Comparison of ENCODE assay signal across 8 mouse cellular contexts in genomic region chr7:75141919-75142700, GRCm38 (mm10).
DNase-seq lines count a peak whose midpoint lies in the region; ATAC-seq and TF ChIP-seq lines count a peak whose summit lies in the region.

No protein-coding gene starts in this region.

- TF ChIP-seq CTCF in kidney, postnatal 0 days (IDR thresholded peaks at IDR 0.05; ENCODE audit: low read depth): no peak

- peak overlapping the region; percentile 13; the same call in 1 of the 2 replicates for H3K4me3 ChIP-seq in kidney, postnatal 0 days (replicated peaks; ENCODE audit: low read depth, low read length)
- peak overlapping the region; percentile 17 for H3K4me3 ChIP-seq in forebrain, embryonic 11.5 days (ENCODE audit: low read depth, low read length)
- peak overlapping the region; percentile 34 for H3K4me3 ChIP-seq in midbrain, embryonic 15.5 days

- H3K27ac ChIP-seq in kidney, postnatal 0 days: no peak overlapping the region
- H3K27ac ChIP-seq in forebrain, embryonic 11.5 days (ENCODE audit: low read depth, low read length): no peak overlapping the region
- no peak overlapping the region for H3K27ac ChIP-seq in midbrain, embryonic 15.5 days

- no peaks in the 10 kb centered on the region for H3K27me3 ChIP-seq in kidney, postnatal 0 days (ENCODE audit: insufficient read depth, low read length)
- H3K27me3 ChIP-seq in forebrain, embryonic 11.5 days (ENCODE audit: control insufficient read depth, insufficient read depth, low read length): no peaks in the 10 kb centered on the region
- H3K27me3 ChIP-seq in midbrain, embryonic 15.5 days (replicated peaks): no peaks in the 10 kb centered on the region

- no peak for ATAC-seq in kidney, postnatal 0 days (replicated peaks; ENCODE audit: low FRiP score, low read depth)
- 0 out of 2 replicates have a peak, but pooled peaks have one; percentile 24 for ATAC-seq in forebrain, embryonic 11.5 days (replicated peaks; ENCODE audit: low FRiP score)
- ATAC-seq in midbrain, embryonic 15.5 days (replicated peaks): no peak; the same call in 1 of the 2 replicates

- H3K9ac ChIP-seq in kidney, postnatal 0 days (ENCODE audit: low read depth, low read length): no peak overlapping the region
- H3K9ac ChIP-seq in forebrain, embryonic 11.5 days (ENCODE audit: low read length): no peak overlapping the region
- 0 out of 2 replicates have a peak overlapping the region, but pooled peaks have one; percentile 13 for H3K9ac ChIP-seq in midbrain, embryonic 15.5 days

- 4% methylated on average over 17 of the region's 17 CpGs for WGBS in kidney, postnatal 0 days
- 8% methylated on average over 17 of the region's 17 CpGs for WGBS in forebrain, embryonic 11.5 days
- 8% methylated on average over 17 of the region's 17 CpGs for WGBS in midbrain, embryonic 15.5 days

- no peaks in the 10 kb centered on the region for H3K36me3 ChIP-seq in kidney, postnatal 0 days (ENCODE audit: insufficient read depth, low read length)
- no peaks in the 10 kb centered on the region for H3K36me3 ChIP-seq in forebrain, embryonic 11.5 days (ENCODE audit: control insufficient read depth, insufficient read depth, low read length)
- no peaks in the 10 kb centered on the region for H3K36me3 ChIP-seq in midbrain, embryonic 15.5 days (replicated peaks)

- DNase-seq in kidney, postnatal 0 days (ENCODE audit: low spot score): peak; percentile 70
- DNase-seq in kidney, adult 18-20 months: no peak
- peak; percentile 42 for DNase-seq in cerebellum, adult 9-10 months
- no peak for DNase-seq in forebrain, embryonic 11.5 days (ENCODE audit: low spot score)
- DNase-seq in layer of hippocampus, adult 18-20 months (ENCODE audit: low spot score in 2 of 2): peak; percentile 57 to 79
- DNase-seq in spleen, postnatal 4 days (ENCODE audit: low spot score in 2 of 2): no peak
- DNase-seq in urinary bladder, postnatal 4 days (ENCODE audit: low spot score in 2 of 2): no peak

- peak overlapping the region; percentile 49 for H3K4me2 ChIP-seq in kidney, postnatal 0 days (ENCODE audit: low read length)
- H3K4me2 ChIP-seq in forebrain, embryonic 11.5 days (ENCODE audit: low read depth, low read length, severe bottlenecking): peak overlapping the region; percentile 41
- peak overlapping the region; percentile 56 for H3K4me2 ChIP-seq in midbrain, embryonic 15.5 days

- peaks cover 8% of the 10 kb centered on the region for H3K4me1 ChIP-seq in kidney, postnatal 0 days (replicated peaks; ENCODE audit: insufficient read depth, low read length)
- H3K4me1 ChIP-seq in forebrain, embryonic 11.5 days (replicated peaks; ENCODE audit: control insufficient read depth, insufficient read depth, low read length): peaks cover 2% of the 10 kb centered on the region; the same call in 1 of the 2 replicates
- peaks cover 12% of the 10 kb centered on the region for H3K4me1 ChIP-seq in midbrain, embryonic 15.5 days

- no peaks in the 10 kb centered on the region for H3K9me3 ChIP-seq in kidney, postnatal 0 days (replicated peaks; ENCODE audit: low read length)
- H3K9me3 ChIP-seq in forebrain, embryonic 11.5 days (ENCODE audit: control insufficient read depth, low read length): no peaks in the 10 kb centered on the region
- no peaks in the 10 kb centered on the region for H3K9me3 ChIP-seq in midbrain, embryonic 15.5 days

Comparison
In these comparisons a context has a peak if more than half of its experiments do, and no peak if none do; other contexts are left out.
1. DNase-seq: peak in kidney, postnatal 0 days (single experiment), cerebellum, adult 9-10 months (single experiment) and layer of hippocampus, adult 18-20 months (2 of 2); none in kidney, adult 18-20 months (single experiment), forebrain, embryonic 11.5 days (single experiment), spleen, postnatal 4 days (0 of 2) and urinary bladder, postnatal 4 days (0 of 2).
2. Peak in every context shown above with its lines, with median percentiles within 50 percentile points of each other: H3K4me2 ChIP-seq and H3K4me3 ChIP-seq.